Mouse (Mus musculus) cerebellum, postnatal 10 days (tissue): ENCODE measurements around the gene Sap30bp.

Experiments used
- DNase-seq, 2 experiments: peaks; one replicate each; pipeline ENCODE4 v3.0.0; 2021; ENCODE audit warnings: mixed read lengths in 2 of 2

Sap30bp gene

DNA sequence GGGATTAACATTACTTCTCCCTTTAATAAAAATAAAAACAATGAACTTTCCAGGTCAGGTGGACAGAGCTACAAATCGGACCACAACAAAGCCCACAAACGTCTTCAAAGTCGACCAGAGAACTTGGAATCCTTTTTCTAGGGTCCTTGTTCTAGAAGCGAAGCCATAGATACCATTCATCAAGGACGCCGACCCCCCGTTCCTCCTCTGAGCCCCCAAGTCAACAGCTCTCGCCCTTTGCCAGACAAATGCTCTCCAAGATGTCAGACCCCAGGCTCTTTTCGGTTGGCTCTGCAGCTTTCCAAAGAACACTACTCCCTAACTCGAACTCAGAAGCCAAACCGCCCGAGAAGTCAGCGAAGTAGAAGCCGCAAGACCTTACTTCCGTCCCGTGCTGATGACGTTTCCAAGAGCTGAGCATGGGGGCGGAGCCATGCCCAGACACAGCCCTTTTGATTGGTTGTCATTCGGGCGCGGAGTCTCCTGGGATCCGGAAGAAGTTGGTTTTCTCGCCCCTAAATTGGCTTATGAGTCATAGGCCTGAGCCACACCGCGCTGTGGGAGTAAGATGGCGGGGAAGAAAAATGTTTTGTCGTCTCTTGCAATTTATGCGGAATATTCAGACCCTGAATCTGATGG, at the start of gene Sap30bp, which contains the start of gene Recql5:
TSS of gene Sap30bp (plus strand) at position 175 of the 639 bp plus-strand sequence.
TSS of gene Recql5 (minus strand) at position 370 of the 639 bp plus-strand sequence.
- DNase-seq: peak; percentile 99

DNA sequence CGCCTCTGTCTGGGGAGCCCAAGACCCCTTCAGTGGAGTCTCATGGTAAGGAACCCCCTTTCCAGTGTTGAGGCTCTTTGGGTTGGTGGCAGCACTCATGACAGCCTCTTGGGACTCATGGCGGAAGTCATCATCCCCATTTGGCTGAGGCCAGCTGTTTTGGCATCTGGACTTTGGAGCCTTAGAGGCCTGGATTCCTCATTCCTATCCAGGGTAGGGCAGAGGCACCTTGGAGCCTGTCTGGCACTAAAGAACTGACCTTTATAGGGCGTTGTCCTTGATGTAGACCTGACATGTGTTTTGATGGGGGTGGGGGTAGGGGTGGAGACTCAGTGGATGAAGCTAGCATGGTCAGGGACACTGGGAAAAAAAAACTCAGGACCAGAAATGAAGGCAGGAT, 48.7 kb upstream of the Sap30bp start:
- DNase-seq: no peak

DNA sequence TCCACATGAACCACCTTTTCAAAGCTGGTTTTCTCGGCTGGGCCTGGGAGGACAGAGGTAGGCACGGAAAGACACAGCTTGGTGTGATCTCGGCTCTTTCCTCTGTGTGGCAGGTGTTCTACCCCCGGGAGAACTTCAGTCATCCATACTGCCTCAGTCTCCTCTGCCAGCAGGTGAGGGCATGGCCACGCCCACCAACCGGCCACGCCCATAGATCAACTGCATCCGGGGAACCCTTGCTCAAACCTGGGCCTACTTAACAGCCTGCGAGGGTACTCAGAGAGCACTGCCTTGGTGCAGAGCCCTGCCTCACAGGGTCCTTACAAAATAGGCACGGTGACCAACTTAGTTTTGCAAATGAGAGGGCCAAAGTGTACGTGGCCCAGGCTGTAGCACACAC, 47.8 kb upstream of the Sap30bp start:
- DNase-seq: no peak

DNA sequence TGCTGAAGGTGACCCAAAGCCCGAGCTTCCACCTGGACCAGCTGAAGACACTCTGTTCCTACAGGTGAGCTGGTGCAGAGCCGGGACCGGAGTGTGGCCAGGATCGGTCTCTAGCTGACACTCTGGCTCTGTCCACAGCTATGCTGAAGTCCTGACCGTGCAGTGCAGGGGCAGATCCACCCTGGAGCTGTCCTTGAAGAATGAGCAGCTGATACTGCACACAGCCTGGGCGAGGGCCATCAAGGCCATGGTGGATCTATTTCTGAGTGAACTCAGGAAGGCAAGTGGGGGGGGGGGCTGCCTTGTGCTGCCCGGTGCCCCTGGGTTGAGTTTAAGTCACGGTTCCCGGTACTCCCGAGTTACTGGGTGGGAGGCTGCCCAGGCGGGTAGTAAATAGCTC, 46.6 kb upstream of the Sap30bp start:
- DNase-seq: no peak

DNA sequence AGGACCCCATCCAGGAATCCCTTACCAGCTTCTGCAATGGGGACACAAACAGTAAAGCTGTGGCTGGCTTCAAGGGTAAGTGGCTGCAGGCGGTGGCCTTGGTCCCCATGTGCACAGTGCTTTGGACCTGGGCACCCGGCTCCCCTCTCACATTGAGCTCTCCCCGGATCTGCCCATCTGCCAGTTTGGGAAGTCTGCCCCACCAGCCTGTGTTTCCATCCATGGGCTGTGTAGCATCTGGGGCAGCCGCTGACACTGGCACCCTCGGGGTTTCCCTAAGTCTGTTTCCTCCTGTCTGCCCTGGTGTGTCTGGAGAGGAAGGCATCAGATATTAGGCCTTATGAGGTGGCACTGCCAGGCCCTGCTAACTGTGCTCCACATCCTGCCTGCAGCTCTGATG, 45.1 kb upstream of the Sap30bp start:
- peak; percentile 62 to 81 for DNase-seq

DNA sequence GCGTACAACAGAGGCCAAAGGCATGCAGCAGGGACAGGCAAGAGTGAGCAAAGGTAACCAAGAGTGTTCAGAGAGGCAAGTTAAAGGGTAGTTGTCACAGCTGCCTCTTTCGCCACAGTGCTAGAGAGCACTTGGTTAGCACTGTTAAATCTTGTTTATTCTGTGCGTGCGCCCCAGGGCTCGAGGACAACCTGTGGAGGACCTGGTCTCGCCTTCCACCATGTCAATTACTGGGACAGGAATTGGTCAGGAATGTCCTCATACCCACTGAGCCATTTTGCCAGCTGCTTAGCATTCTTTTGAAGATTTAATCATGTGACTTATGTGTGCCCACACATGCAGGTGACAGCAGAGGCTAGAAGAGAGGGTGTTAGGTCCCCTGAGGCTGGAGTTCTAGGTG, 43.9 kb upstream of the Sap30bp start:
- no peak for DNase-seq

- no peak for DNase-seq
Measured at GRCm38 (mm10) chr11:115892213-115892612, 40.9 kb upstream of the Sap30bp start.

DNA sequence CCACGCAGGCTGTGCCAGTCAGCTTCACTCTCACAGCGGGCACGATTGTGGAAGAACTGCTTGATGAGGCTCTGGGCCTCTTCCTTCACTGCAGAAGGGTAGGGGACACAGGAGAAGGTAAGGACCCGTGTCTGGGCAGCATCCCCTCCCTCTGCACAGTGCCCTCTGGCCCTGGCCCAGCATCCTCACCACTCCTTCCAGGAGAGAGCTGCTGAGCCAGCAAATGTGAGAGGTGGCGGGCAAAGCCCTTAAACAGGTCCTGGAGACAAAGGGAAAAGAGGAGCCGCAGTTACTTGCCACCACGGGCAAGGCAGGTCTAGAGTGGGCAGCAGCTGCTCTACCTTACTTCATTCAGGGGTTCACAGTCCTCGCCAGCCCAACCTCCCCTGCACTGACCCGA, 40.0 kb upstream of the Sap30bp start:
- DNase-seq: no peak

- peak; percentile 74 to 77 for DNase-seq
Measured at GRCm38 (mm10) chr11:115894755-115895520, 38.1 kb upstream of the Sap30bp start.

- no peak for DNase-seq
Measured at GRCm38 (mm10) chr11:115898446-115898845, 34.6 kb upstream of the Sap30bp start.

DNA sequence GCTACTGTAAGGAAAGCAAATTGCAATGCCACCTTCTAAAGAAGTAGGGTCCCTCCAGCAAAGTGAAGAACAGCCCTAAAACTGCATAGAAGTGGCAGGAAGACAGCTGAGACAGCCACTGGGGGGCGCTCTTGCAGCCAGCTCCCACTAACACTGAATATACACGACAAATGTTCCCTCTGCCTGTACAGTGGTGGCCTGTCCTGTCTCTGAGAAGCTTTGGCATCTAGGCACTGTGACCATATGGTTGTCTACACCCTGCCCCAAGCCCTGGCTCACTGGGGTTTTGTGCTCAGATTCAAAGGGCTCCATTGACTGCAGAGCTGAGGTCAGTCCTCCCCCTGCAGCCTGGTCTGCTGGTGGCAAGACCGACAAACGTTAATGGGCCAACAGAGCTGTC, 34.2 kb upstream of the Sap30bp start:
- DNase-seq: peak; percentile 84 to 86

- DNase-seq: no peak
Measured at GRCm38 (mm10) chr11:115899486-115900266, 33.4 kb upstream of the Sap30bp start, which contains the start of gene Smim5. Gene Smim5, plus strand, starts transcription at chr11:115899966.

- DNase-seq: no peak
Measured at GRCm38 (mm10) chr11:115900561-115901337, 32.3 kb upstream of the Sap30bp start.

GRCm38 (mm10) chr11:115901338-115902161, 31.5 kb upstream of the Sap30bp start:
- no peak for DNase-seq

- no peak for DNase-seq
Measured at GRCm38 (mm10) chr11:115902177-115902576, 30.9 kb upstream of the Sap30bp start.

DNA sequence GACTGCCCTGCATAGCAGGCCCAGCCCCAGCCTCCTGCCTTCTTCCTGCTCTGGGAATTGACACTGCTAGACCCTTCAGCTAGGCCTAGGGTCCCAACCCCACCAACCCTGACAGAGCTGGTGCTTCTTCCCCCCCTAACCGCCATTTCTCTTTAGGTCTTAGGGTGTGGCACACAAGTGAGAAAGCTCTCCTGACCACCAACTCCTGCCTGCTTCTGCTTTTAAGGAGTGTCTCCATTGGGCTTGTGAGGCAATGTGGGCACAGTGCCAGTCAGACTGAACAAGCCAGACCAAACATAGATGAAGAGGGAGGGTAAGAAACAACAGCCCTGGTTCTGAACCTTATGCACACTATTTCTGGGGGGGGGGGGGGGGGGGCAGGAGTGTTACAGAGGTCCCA, 30.3 kb upstream of the Sap30bp start:
- peak in 1 of 2 experiments; percentile 48 for DNase-seq

GRCm38 (mm10) chr11:115903384-115904230, 29.5 kb upstream of the Sap30bp start:
- DNase-seq: peak in 1 of 2 experiments; percentile 54

DNA sequence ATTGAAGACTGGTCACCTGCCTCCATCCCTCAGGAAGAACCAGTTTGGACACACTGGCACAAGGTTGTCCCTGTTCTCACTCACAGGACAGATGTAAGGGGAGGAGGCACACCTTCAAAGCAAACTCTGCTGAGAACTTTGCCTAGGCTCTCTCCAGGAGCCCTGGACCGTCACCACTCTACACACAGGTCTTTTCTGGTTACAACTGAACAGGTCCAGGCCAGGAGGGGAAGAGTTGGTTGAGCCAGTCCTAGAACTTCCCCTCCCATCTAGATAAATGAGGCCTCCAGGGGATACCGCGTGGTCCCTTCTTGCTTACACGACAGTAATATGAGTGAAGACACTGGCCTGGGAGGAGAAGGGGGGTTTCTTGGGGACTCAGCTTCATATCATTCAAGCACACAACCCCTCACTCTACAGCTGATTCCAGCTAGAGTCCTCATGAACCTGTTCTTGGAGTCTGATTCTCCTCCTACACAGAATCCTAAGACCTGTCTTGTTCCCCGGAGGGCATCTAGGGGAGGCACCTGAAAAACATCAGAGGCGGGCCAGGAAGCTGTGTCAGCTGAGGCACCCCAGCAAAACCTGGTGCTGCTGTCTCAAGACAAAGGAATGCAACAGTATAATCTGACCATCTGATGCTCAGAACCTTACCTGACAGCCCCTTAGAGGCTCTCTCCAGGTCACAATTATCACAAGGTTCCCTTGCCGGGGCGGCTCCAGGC, 28.7 kb upstream of the Sap30bp start:
- DNase-seq: no peak

- no peak for DNase-seq
Measured at GRCm38 (mm10) chr11:115904956-115905790, 27.9 kb upstream of the Sap30bp start.
